Mouse (Mus musculus): ENCODE results near the gene Ccdc69. TPM values are rescaled to one million over a fixed set of nuclear protein-coding genes. Genes with fewer than 3 reads are reported as not detected.
"Not testable (repeated sequence)": the region's sequence is repeated elsewhere in the genome, so short reads cannot be mapped to it uniquely, and the experiment has no call there.

The Ccdc69 gene
- total RNA-seq, 2 experiments from 2014 or later = 7.6 to 8.0 TPM

- intact Hi-C loops (cut with DNase I) = loop anchor here (10.0 kb wide), 1 partner anchor 357 kb away; no protein-coding TSS in a partner anchor
- DNase-seq = peak; percentile 90
These were observed 19.7 kb upstream of the Ccdc69 start, which contains the start of gene Gm2a for GRCm38 (mm10) chr11:55097463-55098188. Gene Gm2a (plus strand): TSS chr11:55098115.

GRCm38 (mm10) chr11:55096731-55097462 is 19.0 kb upstream of the Ccdc69 start:
- DNase-seq = no peak
- intact Hi-C loops (cut with DNase I) = loop anchor here (10.0 kb wide), 1 partner anchor 358 kb away; no protein-coding TSS in a partner anchor

- intact Hi-C loops (cut with DNase I) = loop anchor here (10.0 kb wide), 1 partner anchor 359 kb away; no protein-coding TSS in a partner anchor
- DNase-seq = not testable (repeated sequence)
These were observed 18.4 kb upstream of the Ccdc69 start for GRCm38 (mm10) chr11:55096296-55096695.

- intact Hi-C loops (cut with DNase I) = loop anchor here (10.0 kb wide), 1 partner anchor 362 kb away; no protein-coding TSS in a partner anchor
- no peak for DNase-seq
These were observed 15.2 kb upstream of the Ccdc69 start for GRCm38 (mm10) chr11:55093096-55093495.

- intact Hi-C loops (cut with DNase I) = loop anchor here (5.0 to 10.0 kb wide), 3 partner anchors 153 to 365 kb away; no protein-coding TSS in a partner anchor
These were observed 12.0 kb upstream of the Ccdc69 start for GRCm38 (mm10) chr11:55089892-55090291.

GRCm38 (mm10) chr11:55087006-55087405 is 9.1 kb upstream of the Ccdc69 start:
- intact Hi-C loops (cut with DNase I) = loop anchor here (1.0 to 5.0 kb wide), 5 partner anchors 41 to 210 kb away; no protein-coding TSS in a partner anchor
- peak; percentile 75 to 81 for DNase-seq

More at GRCm38 (mm10) chr11:55089892-55090291, 12.0 kb upstream of the Ccdc69 start:
- no peak for DNase-seq

GRCm38 (mm10) chr11:55085396-55085795 is 7.5 kb upstream of the Ccdc69 start:
- peak in 1 of 2 experiments; percentile 18 for DNase-seq
- intact Hi-C loops (cut with DNase I) = loop anchor here (5.0 kb wide), 2 partner anchors 148 to 208 kb away; no protein-coding TSS in a partner anchor

- intact Hi-C loops (cut with DNase I) = loop anchor here (5.0 kb wide), 2 partner anchors 147 to 207 kb away; no protein-coding TSS in a partner anchor
- DNase-seq = peak in 1 of 2 experiments; percentile 14
These were observed 6.7 kb upstream of the Ccdc69 start for GRCm38 (mm10) chr11:55084629-55085028.

- intact Hi-C loops (cut with DNase I) = no loop called here
- DNase-seq = no peak
These were observed 3.3 kb upstream of the Ccdc69 start for GRCm38 (mm10) chr11:55081206-55081605.

GRCm38 (mm10) chr11:55079180-55079579 is 1.2 kb upstream of the Ccdc69 start:
- intact Hi-C loops (cut with DNase I) = no loop called here
- DNase-seq = no peak

- intact Hi-C loops (cut with DNase I) = no loop called here
- DNase-seq = no peak
These were observed 571 bp upstream of the Ccdc69 start for GRCm38 (mm10) chr11:55078502-55078901.

GRCm38 (mm10) chr11:55076234-55076633 is 1.7 kb downstream of the Ccdc69 start:
- DNase-seq = no peak
- intact Hi-C loops (cut with DNase I) = no loop called here

GRCm38 (mm10) chr11:55075602-55076001 is 2.3 kb downstream of the Ccdc69 start:
- intact Hi-C loops (cut with DNase I) = no loop called here
- DNase-seq = peak; percentile 47 to 50

- intact Hi-C loops (cut with DNase I) = no loop called here
- no peak for DNase-seq
These were observed 4.7 kb downstream of the Ccdc69 start for GRCm38 (mm10) chr11:55073191-55073590.

- intact Hi-C loops (cut with DNase I) = no loop called here
- no peak for DNase-seq
These were observed 5.5 kb downstream of the Ccdc69 start for GRCm38 (mm10) chr11:55072467-55072866.

- DNase-seq = no peak
- intact Hi-C loops (cut with DNase I) = no loop called here
These were observed 6.6 kb downstream of the Ccdc69 start for GRCm38 (mm10) chr11:55071344-55071743.

- intact Hi-C loops (cut with DNase I) = no loop called here
These were observed 8.9 kb downstream of the Ccdc69 start for GRCm38 (mm10) chr11:55069023-55069422.

GRCm38 (mm10) chr11:55066921-55067320 is 11.0 kb downstream of the Ccdc69 start:
- intact Hi-C loops (cut with DNase I) = no loop called here
- DNase-seq = no peak

More at GRCm38 (mm10) chr11:55069023-55069422, 8.9 kb downstream of the Ccdc69 start:
- peak in 1 of 2 experiments; percentile 7 for DNase-seq

- intact Hi-C loops (cut with DNase I) = no loop called here
- DNase-seq = no peak
These were observed 15.1 kb downstream of the Ccdc69 start for GRCm38 (mm10) chr11:55062856-55063255.

GRCm38 (mm10) chr11:55060802-55061201 is 17.1 kb downstream of the Ccdc69 start:
- intact Hi-C loops (cut with DNase I) = no loop called here
- DNase-seq = no peak

GRCm38 (mm10) chr11:55057511-55057910 is 20.4 kb downstream of the Ccdc69 start:
- no peak for DNase-seq
- intact Hi-C loops (cut with DNase I) = no loop called here
